Mouse (Mus musculus) adrenal gland, postnatal 14 days (tissue): ENCODE data around the gene Rbms3. TPM values are rescaled to one million over a fixed set of nuclear protein-coding genes. Genes with fewer than 3 reads are reported as not detected.

Experiments used
- DNase-seq: peaks from one replicate; pipeline ENCODE4 v3.0.0; 2021; ENCODE audit warnings: mixed read lengths
- total RNA-seq: library from RNA; stranded (reverse); gene quantifications from 2 replicates; pipeline ENCODE4 v1.2.3, GENCODE M21; 2021

The Rbms3 gene
- total RNA-seq, 1 experiment from 2014 or later: 27.8 TPM

GRCm38 (mm10) chr9:116903304-116903993, 726.3 kb downstream of the Rbms3 start:
- no peak for DNase-seq

GRCm38 (mm10) chr9:116899403-116899802, 730.3 kb downstream of the Rbms3 start:
- no peak for DNase-seq

GRCm38 (mm10) chr9:116886973-116887680, 742.6 kb downstream of the Rbms3 start:
- DNase-seq: no peak

- no peak for DNase-seq
These were observed 744.1 kb downstream of the Rbms3 start for GRCm38 (mm10) chr9:116885617-116886016.

- no peak for DNase-seq
These were observed 749.2 kb downstream of the Rbms3 start for GRCm38 (mm10) chr9:116880503-116880902.

- DNase-seq: no peak
These were observed 749.9 kb downstream of the Rbms3 start for GRCm38 (mm10) chr9:116879600-116880457.

- DNase-seq: no peak
These were observed 752.9 kb downstream of the Rbms3 start for GRCm38 (mm10) chr9:116876786-116877185.

- DNase-seq: no peak
These were observed 755.8 kb downstream of the Rbms3 start for GRCm38 (mm10) chr9:116873976-116874320.

GRCm38 (mm10) chr9:116873033-116873975, 756.4 kb downstream of the Rbms3 start:
- DNase-seq: peak; percentile 65

- no peak for DNase-seq
These were observed 757.4 kb downstream of the Rbms3 start for GRCm38 (mm10) chr9:116872346-116872745.

GRCm38 (mm10) chr9:116871576-116871975, 758.1 kb downstream of the Rbms3 start:
- no peak for DNase-seq

- DNase-seq: no peak
These were observed 763.7 kb downstream of the Rbms3 start for GRCm38 (mm10) chr9:116866060-116866459.

- no peak for DNase-seq
These were observed 766.1 kb downstream of the Rbms3 start for GRCm38 (mm10) chr9:116863626-116864025.

GRCm38 (mm10) chr9:116862341-116862740, 767.4 kb downstream of the Rbms3 start:
- no peak for DNase-seq

GRCm38 (mm10) chr9:116857861-116858595, 771.7 kb downstream of the Rbms3 start:
- no peak for DNase-seq

- no peak for DNase-seq
These were observed 772.6 kb downstream of the Rbms3 start for GRCm38 (mm10) chr9:116857151-116857550.

- no peak for DNase-seq
These were observed 774.0 kb downstream of the Rbms3 start for GRCm38 (mm10) chr9:116855744-116856143.

- DNase-seq: no peak
These were observed 780.8 kb downstream of the Rbms3 start for GRCm38 (mm10) chr9:116848905-116849304.

GRCm38 (mm10) chr9:116848166-116848565, 781.5 kb downstream of the Rbms3 start:
- DNase-seq: no peak

- peak; percentile 40 for DNase-seq
These were observed 782.2 kb downstream of the Rbms3 start for GRCm38 (mm10) chr9:116847241-116848135.
